Mouse (Mus musculus) embryonic facial prominence, embryonic 13.5 days (tissue): Measurements from ENCODE around the gene Myadm. TPM values are rescaled to one million over a fixed set of nuclear protein-coding genes. Genes with fewer than 3 reads are reported as not detected.

Experiments used
- ATAC-seq: fragments of 200-750 bp; cut with Nextera tagmentation; 2 replicates; pipeline ENCODE4 v1.8.0; 2017; ENCODE audit warnings: low read depth; ENCODE audit not compliant: insufficient number of reproducible peaks, insufficient read depth, low FRiP score, low TSS enrichment
- H3K27ac ChIP-seq: fragments of 300-500 bp; sonication (generic); 2 replicates; pipeline ENCODE4 v1.5.1; 2015; ENCODE audit warnings: moderate library complexity, mild to moderate bottlenecking, inconsistent platforms
- H3K27me3 ChIP-seq: fragments of 300-500 bp; sonication (generic); 2 replicates; pipeline ENCODE4 v1.6.1; 2015; ENCODE audit warnings: mild to moderate bottlenecking, inconsistent platforms
- H3K36me3 ChIP-seq: fragments of 300-500 bp; sonication (generic); 2 replicates; pipeline ENCODE4 v1.6.1; 2015; ENCODE audit warnings: mild to moderate bottlenecking, inconsistent platforms
- H3K4me1 ChIP-seq: fragments of 300-500 bp; sonication (generic); 2 replicates; pipeline ENCODE4 v1.6.1; 2015; ENCODE audit warnings: inconsistent platforms
- H3K4me2 ChIP-seq: fragments of 300-500 bp; sonication (generic); 2 replicates; pipeline ENCODE4 v1.6.1; 2015; ENCODE audit warnings: moderate library complexity, mild to moderate bottlenecking, inconsistent platforms
- H3K4me3 ChIP-seq: fragments of 300-500 bp; sonication (generic); 2 replicates; pipeline ENCODE4 v1.5.1; 2015; ENCODE audit warnings: mild to moderate bottlenecking, inconsistent platforms
- H3K9ac ChIP-seq: fragments of 300-500 bp; sonication (generic); 2 replicates; pipeline ENCODE4 v1.6.1; 2015; ENCODE audit warnings: mild to moderate bottlenecking, inconsistent platforms
- H3K9me3 ChIP-seq: fragments of 300-500 bp; sonication (generic); 2 replicates; pipeline ENCODE4 v1.6.1; 2016; ENCODE audit warnings: inconsistent platforms
- WGBS: fragments of 180-500 bp; shearing (Covaris S2); methylation state at CpG from one replicate; pipeline ENCODE4 v1.1.7; 2015; ENCODE audit warnings: mixed read lengths; 5-methylcytosine and 5-hydroxymethylcytosine counted together
- polyA plus RNA-seq: library from polyadenylated mRNA; unstranded; fragments of >200 nt; fragmentation: Nextera tagmentation; extraction: Ambion mirVana; gene quantifications from 2 replicates; pipeline ENCODE4 v1.2.1, GENCODE M21; 2015

Gene Myadm
- 43.3 and 44.7 TPM in 2 replicates for polyA plus RNA-seq

- Histone ChIP-seq H3K9ac (peak within 1 kb of the TSS; percentile 79), H3K27ac (peak within 1 kb of the TSS; percentile 94), H3K4me2 (peak within 1 kb of the TSS; percentile 75), H3K36me3 (peaks cover 8% of the 10 kb centered on the region), H3K4me1 (peaks cover 45% of the 10 kb centered on the region), H3K9me3 (no peaks in the 10 kb centered on the region), H3K4me3 (peak within 1 kb of the TSS; percentile 55), H3K27me3 (no peaks in the 10 kb centered on the region)
- ATAC-seq = peak; percentile 57; the same call in 1 of the 2 replicates
- 1% methylated on average over 30 of the region's 30 CpGs for WGBS
Measured at GRCm38 (mm10) chr7:3288976-3289970, at the start of gene Myadm, which contains the start of gene Prkcg. Gene Myadm (plus strand): TSS chr7:3289080. Gene Prkcg (plus strand): TSS chr7:3289179.

- no peaks in the 10 kb centered on the region for H3K27me3 ChIP-seq
- H3K36me3 ChIP-seq = no peaks in the 10 kb centered on the region
- H3K9me3 ChIP-seq = no peaks in the 10 kb centered on the region
- WGBS = 73% methylated on average over 2 of the region's 2 CpGs
- ATAC-seq = no peak
- no peak overlapping the region for H3K4me3 ChIP-seq
- H3K4me1 ChIP-seq = no peaks in the 10 kb centered on the region
- no peak overlapping the region for H3K9ac ChIP-seq
- H3K4me2 ChIP-seq = no peak overlapping the region
- H3K27ac ChIP-seq = no peak overlapping the region
Measured at GRCm38 (mm10) chr7:3239193-3239592, 49.7 kb upstream of the Myadm start.

- no peaks in the 10 kb centered on the region for H3K9me3 ChIP-seq
- WGBS = 62% methylated on average over 3 of the region's 3 CpGs
Measured at GRCm38 (mm10) chr7:3260701-3261100, 28.2 kb upstream of the Myadm start.

GRCm38 (mm10) chr7:3261446-3261845 lies 27.4 kb upstream of the Myadm start:
- Histone ChIP-seq H3K4me3 (no peak overlapping the region), H3K4me1 (0 out of 2 replicates have a peak, but pooled peaks cover 3% of the 10 kb centered on the region), H3K9me3 (no peaks in the 10 kb centered on the region), H3K4me2 (no peak overlapping the region), H3K27me3 (peaks cover 12% of the 10 kb centered on the region), H3K27ac (no peak overlapping the region), H3K9ac (no peak overlapping the region), H3K36me3 (no peaks in the 10 kb centered on the region)
- ATAC-seq = no peak
- 67% methylated on average over 4 of the region's 4 CpGs for WGBS

More at GRCm38 (mm10) chr7:3260701-3261100, 28.2 kb upstream of the Myadm start:
- H3K27ac ChIP-seq = no peak overlapping the region
- H3K4me2 ChIP-seq = no peak overlapping the region
- no peak overlapping the region for H3K9ac ChIP-seq
- H3K4me3 ChIP-seq = no peak overlapping the region
- no peaks in the 10 kb centered on the region for H3K36me3 ChIP-seq
- 0 out of 2 replicates have a peak, but pooled peaks cover 3% of the 10 kb centered on the region for H3K4me1 ChIP-seq
- ATAC-seq = no peak
- peaks cover 12% of the 10 kb centered on the region for H3K27me3 ChIP-seq

- 38% methylated on average over 2 of the region's 2 CpGs for WGBS
- Histone ChIP-seq H3K9me3 (no peaks in the 10 kb centered on the region), H3K4me1 (0 out of 2 replicates have a peak, but pooled peaks cover 3% of the 10 kb centered on the region), H3K4me2 (no peak overlapping the region), H3K27me3 (peaks cover 12% of the 10 kb centered on the region), H3K36me3 (no peaks in the 10 kb centered on the region), H3K9ac (no peak overlapping the region), H3K4me3 (no peak overlapping the region), H3K27ac (no peak overlapping the region)
- ATAC-seq = no peak
Measured at GRCm38 (mm10) chr7:3262789-3263188, 26.1 kb upstream of the Myadm start.

GRCm38 (mm10) chr7:3264390-3265022 lies 24.4 kb upstream of the Myadm start:
- 39% methylated on average over 22 of the region's 22 CpGs for WGBS
- no peaks in the 10 kb centered on the region for H3K9me3 ChIP-seq
- H3K27ac ChIP-seq = no peak overlapping the region
- peak overlapping the region; percentile 18; the same call in 1 of the 2 replicates for H3K4me2 ChIP-seq
- no peaks in the 10 kb centered on the region for H3K36me3 ChIP-seq
- ATAC-seq = no peak
- H3K9ac ChIP-seq = no peak overlapping the region
- peaks cover 12% of the 10 kb centered on the region for H3K27me3 ChIP-seq
- 0 out of 2 replicates have a peak, but pooled peaks cover 3% of the 10 kb centered on the region for H3K4me1 ChIP-seq
- H3K4me3 ChIP-seq = no peak overlapping the region

- H3K27ac ChIP-seq = no peak overlapping the region
- no peaks in the 10 kb centered on the region for H3K9me3 ChIP-seq
- H3K4me2 ChIP-seq = no peak overlapping the region
- peaks cover 12% of the 10 kb centered on the region for H3K27me3 ChIP-seq
- H3K4me3 ChIP-seq = no peak overlapping the region
- no peaks in the 10 kb centered on the region for H3K36me3 ChIP-seq
- ATAC-seq = no peak
- 76% methylated on average over 6 of the region's 6 CpGs for WGBS
- no peak overlapping the region for H3K9ac ChIP-seq
- 0 out of 2 replicates have a peak, but pooled peaks cover 3% of the 10 kb centered on the region for H3K4me1 ChIP-seq
Measured at GRCm38 (mm10) chr7:3265311-3265710, 23.6 kb upstream of the Myadm start.

GRCm38 (mm10) chr7:3267261-3267660 lies 21.6 kb upstream of the Myadm start:
- H3K4me2 ChIP-seq = no peak overlapping the region

GRCm38 (mm10) chr7:3267888-3268287 lies 21.0 kb upstream of the Myadm start:
- ATAC-seq = no peak
- Histone ChIP-seq H3K4me3 (no peak overlapping the region), H3K4me1 (0 out of 2 replicates have a peak, but pooled peaks cover 3% of the 10 kb centered on the region), H3K9ac (no peak overlapping the region), H3K4me2 (no peak overlapping the region), H3K9me3 (no peaks in the 10 kb centered on the region), H3K27ac (no peak overlapping the region), H3K36me3 (no peaks in the 10 kb centered on the region), H3K27me3 (peaks cover 12% of the 10 kb centered on the region)
- 77% methylated on average over 8 of the region's 8 CpGs for WGBS

More at GRCm38 (mm10) chr7:3267261-3267660, 21.6 kb upstream of the Myadm start:
- Histone ChIP-seq H3K9ac (no peak overlapping the region), H3K4me1 (0 out of 2 replicates have a peak, but pooled peaks cover 3% of the 10 kb centered on the region), H3K4me3 (no peak overlapping the region), H3K27ac (no peak overlapping the region), H3K36me3 (no peaks in the 10 kb centered on the region), H3K9me3 (no peaks in the 10 kb centered on the region), H3K27me3 (peaks cover 12% of the 10 kb centered on the region)
- ATAC-seq = no peak
- WGBS = 73% methylated on average over 3 of the region's 3 CpGs

GRCm38 (mm10) chr7:3268291-3268690 lies 20.6 kb upstream of the Myadm start:
- Histone ChIP-seq H3K4me2 (no peak overlapping the region), H3K4me3 (no peak overlapping the region), H3K27me3 (peaks cover 12% of the 10 kb centered on the region), H3K27ac (no peak overlapping the region), H3K9ac (no peak overlapping the region), H3K36me3 (no peaks in the 10 kb centered on the region), H3K9me3 (no peaks in the 10 kb centered on the region), H3K4me1 (0 out of 2 replicates have a peak, but pooled peaks cover 3% of the 10 kb centered on the region)
- no peak for ATAC-seq
- WGBS = 21% methylated on average over 3 of the region's 3 CpGs

GRCm38 (mm10) chr7:3272206-3272605 lies 16.7 kb upstream of the Myadm start:
- no peak overlapping the region for H3K27ac ChIP-seq
- peaks cover 8% of the 10 kb centered on the region; the same call in 1 of the 2 replicates for H3K4me1 ChIP-seq
- H3K36me3 ChIP-seq = no peaks in the 10 kb centered on the region
- no peak for ATAC-seq
- no peaks in the 10 kb centered on the region for H3K9me3 ChIP-seq
- no peak overlapping the region for H3K4me2 ChIP-seq
- no peak overlapping the region for H3K4me3 ChIP-seq
- 72% methylated on average over 9 of the region's 9 CpGs for WGBS
- no peaks in the 10 kb centered on the region for H3K27me3 ChIP-seq
- no peak overlapping the region for H3K9ac ChIP-seq
